Mouse (Mus musculus) lung, embryonic 16.5 days (tissue): Measurements from ENCODE around the gene Gps2. TPM values are rescaled to one million over a fixed set of nuclear protein-coding genes. Genes with fewer than 3 reads are reported as not detected.
"Not testable (repeated sequence)": the region's sequence is repeated elsewhere in the genome, so short reads cannot be mapped to it uniquely, and the experiment has no call there.

Experiments
- ATAC-seq: fragments of 200-750 bp; cut with Nextera tagmentation; 2 replicates; pipeline ENCODE4 v1.8.0; 2017; ENCODE audit warnings: low read depth, mild to moderate bottlenecking, moderate library complexity
- H3K27ac ChIP-seq: fragments of 300-500 bp; sonication (generic); 2 replicates; pipeline ENCODE4 v1.5.1; 2014; ENCODE audit warnings: mild to moderate bottlenecking, control low read depth, low read length
- H3K27me3 ChIP-seq: fragments of 300-500 bp; sonication (generic); 2 replicates; pipeline ENCODE4 v1.6.1; 2014; ENCODE audit warnings: low read depth, low read length, mixed read lengths; ENCODE audit not compliant: control insufficient read depth, insufficient read depth
- H3K36me3 ChIP-seq: fragments of 300-500 bp; sonication (generic); 2 replicates; pipeline ENCODE4 v1.6.1; 2014; ENCODE audit warnings: low read length; ENCODE audit not compliant: control insufficient read depth, insufficient read depth
- H3K4me1 ChIP-seq: fragments of 300-500 bp; sonication (generic); replicated peaks from 2 replicates; pipeline ENCODE4 v1.6.1; 2014; ENCODE audit warnings: low read length, mixed read lengths; ENCODE audit not compliant: control insufficient read depth, insufficient read depth
- H3K4me2 ChIP-seq: fragments of 300-500 bp; sonication (generic); 2 replicates; pipeline ENCODE4 v1.6.1; 2014; ENCODE audit warnings: low read depth, low read length, control low read depth
- H3K4me3 ChIP-seq: fragments of 300-500 bp; sonication (generic); 2 replicates; pipeline ENCODE4 v1.5.1; 2014; ENCODE audit warnings: mild to moderate bottlenecking, low read length, control low read depth
- H3K9ac ChIP-seq: fragments of 300-500 bp; sonication (generic); 2 replicates; pipeline ENCODE4 v1.6.1; 2014; ENCODE audit warnings: low read length, control low read depth
- H3K9me3 ChIP-seq: fragments of 300-500 bp; sonication (generic); 2 replicates; pipeline ENCODE4 v1.6.1; 2016; ENCODE audit warnings: low read length; ENCODE audit not compliant: control insufficient read depth
- WGBS: fragments of 180-500 bp; shearing (Covaris S2); extraction: QIAGEN DNeasy Blood & Tissue Kit; methylation state at CpG from one replicate; pipeline ENCODE4 v1.1.7; 2014; 5-methylcytosine and 5-hydroxymethylcytosine counted together
- polyA plus RNA-seq: library from polyadenylated mRNA; unstranded; fragments of >200 nt; fragmentation: Nextera tagmentation; extraction: Ambion mirVana; gene quantifications from 2 replicates; pipeline ENCODE4 v1.2.1, GENCODE M21; 2015

Gps2 gene
- polyA plus RNA-seq, 1 experiment from 2014 or later = 87.8 TPM

- no peaks in the 10 kb centered on the region for H3K27me3 ChIP-seq
- H3K9ac ChIP-seq = no peak overlapping the region
- no peak for ATAC-seq
Observed at GRCm38 (mm10) chr11:69911701-69912100, 2.0 kb upstream of the Gps2 start.

GRCm38 (mm10) chr11:69912716-69913530, 765 bp upstream of the Gps2 start:
- WGBS = 65% methylated on average over 15 of the region's 15 CpGs
- Histone ChIP-seq H3K36me3 (peaks cover 70% of the 10 kb centered on the region), H3K4me3 (peak overlapping the region; percentile 98), H3K27ac (peak overlapping the region; percentile 82), H3K4me2 (peak overlapping the region; percentile 93), H3K27me3 (no peaks in the 10 kb centered on the region), H3K9ac (peak overlapping the region; percentile 85), H3K9me3 (no peaks in the 10 kb centered on the region), H3K4me1 (peaks cover 21% of the 10 kb centered on the region)
- peak; percentile 5; the same call in 1 of the 2 replicates for ATAC-seq

More at GRCm38 (mm10) chr11:69911701-69912100, 2.0 kb upstream of the Gps2 start:
- Histone ChIP-seq H3K4me2 (no peak overlapping the region), H3K9me3 (no peaks in the 10 kb centered on the region), H3K4me3 (no peak overlapping the region), H3K27ac (no peak overlapping the region), H3K4me1 (peaks cover 21% of the 10 kb centered on the region), H3K36me3 (peaks cover 74% of the 10 kb centered on the region)
- WGBS = 88% methylated on average over 6 of the region's 6 CpGs

- no peaks in the 10 kb centered on the region for H3K9me3 ChIP-seq
- ATAC-seq = no peak; the same call in 1 of the 2 replicates
- under 1% methylated on average over 17 of the region's 17 CpGs for WGBS
- H3K4me1 ChIP-seq = peaks cover 29% of the 10 kb centered on the region
- peak overlapping the region; percentile 82 for H3K27ac ChIP-seq
- no peaks in the 10 kb centered on the region for H3K27me3 ChIP-seq
- peak overlapping the region; percentile 98 for H3K4me3 ChIP-seq
- peak overlapping the region; percentile 85 for H3K9ac ChIP-seq
- H3K36me3 ChIP-seq = peaks cover 67% of the 10 kb centered on the region
- H3K4me2 ChIP-seq = peak overlapping the region; percentile 93
Observed at GRCm38 (mm10) chr11:69914372-69914764, 680 bp downstream of the Gps2 start.

GRCm38 (mm10) chr11:69914917-69915430, 1.3 kb downstream of the Gps2 start:
- Histone ChIP-seq H3K27me3 (no peaks in the 10 kb centered on the region), H3K36me3 (peaks cover 64% of the 10 kb centered on the region), H3K4me1 (peaks cover 32% of the 10 kb centered on the region), H3K9ac (peak overlapping the region; percentile 85), H3K9me3 (no peaks in the 10 kb centered on the region), H3K4me2 (peak overlapping the region; percentile 93), H3K27ac (no peak overlapping the region), H3K4me3 (peak overlapping the region; percentile 98)
- ATAC-seq = no peak
- 29% methylated on average over 9 of the region's 9 CpGs for WGBS

- Histone ChIP-seq H3K27me3 (no peaks in the 10 kb centered on the region), H3K9me3 (no peaks in the 10 kb centered on the region), H3K4me3 (no peak overlapping the region), H3K4me1 (peaks cover 32% of the 10 kb centered on the region), H3K36me3 (peaks cover 55% of the 10 kb centered on the region), H3K4me2 (no peak overlapping the region), H3K27ac (no peak overlapping the region), H3K9ac (no peak overlapping the region)
- 53% methylated on average over 5 of the region's 5 CpGs for WGBS
- no peak for ATAC-seq
Observed at GRCm38 (mm10) chr11:69915667-69916627, 2.3 kb downstream of the Gps2 start.

- not testable (repeated sequence) for H3K9ac ChIP-seq
- H3K36me3 ChIP-seq = peaks cover 47% of the 10 kb centered on the region
Observed at GRCm38 (mm10) chr11:69916652-69917378, 3.1 kb downstream of the Gps2 start.

GRCm38 (mm10) chr11:69917379-69917948, 3.8 kb downstream of the Gps2 start:
- Histone ChIP-seq H3K27ac (no peak overlapping the region), H3K27me3 (no peaks in the 10 kb centered on the region), H3K36me3 (peaks cover 40% of the 10 kb centered on the region), H3K9me3 (no peaks in the 10 kb centered on the region), H3K4me3 (no peak overlapping the region), H3K4me2 (no peak overlapping the region), H3K4me1 (peaks cover 35% of the 10 kb centered on the region), H3K9ac (no peak overlapping the region)
- WGBS = 79% methylated on average over 8 of the region's 8 CpGs
- no peak for ATAC-seq

More at GRCm38 (mm10) chr11:69916652-69917378, 3.1 kb downstream of the Gps2 start:
- not testable (repeated sequence) for H3K4me3 ChIP-seq, H3K4me2 ChIP-seq, H3K9me3 ChIP-seq, H3K27me3 ChIP-seq, ATAC-seq, H3K27ac ChIP-seq
- WGBS = 53% methylated on average over 7 of the region's 7 CpGs
- peaks cover 32% of the 10 kb centered on the region for H3K4me1 ChIP-seq

- Histone ChIP-seq H3K4me3 (no peak overlapping the region), H3K36me3 (peaks cover 38% of the 10 kb centered on the region), H3K4me1 (peaks cover 37% of the 10 kb centered on the region), H3K9me3 (no peaks in the 10 kb centered on the region), H3K4me2 (no peak overlapping the region), H3K27ac (no peak overlapping the region), H3K9ac (no peak overlapping the region), H3K27me3 (no peaks in the 10 kb centered on the region)
- no peak for ATAC-seq
- 79% methylated on average over 5 of the region's 5 CpGs for WGBS
Observed at GRCm38 (mm10) chr11:69918118-69918517, 4.4 kb downstream of the Gps2 start.
